Mouse (Mus musculus) MEL (cell line): ENCODE results near the gene Cnst. TPM values are rescaled to one million over a fixed set of nuclear protein-coding genes. Genes with fewer than 3 reads are reported as not detected.

Source experiments
- DNase-seq: peaks from one replicate; pipeline ENCODE4 v3.0.0; 2011; ENCODE audit warnings: low read depth, low spot score
- H3K27ac ChIP-seq: 2 replicates; pipeline ENCODE4 v1.5.1; 2012; ENCODE audit warnings: low read depth, mild to moderate bottlenecking, control low read depth, low read length, moderate library complexity; ENCODE audit not compliant: control insufficient read depth
- H3K27me3 ChIP-seq, 2 experiments: fragments of 150-350 bp in 1 of 2; sonication (generic) in 1 of 2; 2 replicates each; pipeline ENCODE4 v1.6.1; 2012; ENCODE audit warnings: low read length in 2 of 2, mild to moderate bottlenecking in 2 of 2, improper control_type of control experiment in 1 of 2, moderate library complexity in 1 of 2; ENCODE audit not compliant: insufficient read depth in 2 of 2, control insufficient read depth in 1 of 2
- H3K36me3 ChIP-seq, 2 experiments: 2 replicates each; pipeline ENCODE4 v1.6.1; 2012 to 2014; ENCODE audit warnings: low read length in 2 of 2, improper control_type of control experiment in 1 of 2, inconsistent platforms in 1 of 2, mild to moderate bottlenecking in 1 of 2; ENCODE audit not compliant: insufficient read depth in 2 of 2, control insufficient read depth in 1 of 2
- H3K4me1 ChIP-seq, 2 experiments: fragments of 150-350 bp in 1 of 2; sonication (generic) in 1 of 2; 2 replicates each; pipeline ENCODE4 v1.6.1; 2012; ENCODE audit warnings: low read length in 2 of 2, improper control_type of control experiment in 1 of 2, mild to moderate bottlenecking in 1 of 2; ENCODE audit not compliant: insufficient read depth in 2 of 2, control insufficient read depth in 1 of 2
- H3K4me3 ChIP-seq, 2 experiments: fragments of 150-350 bp in 1 of 2; sonication (generic) in 1 of 2; 2 replicates each; pipeline ENCODE4 v1.5.1; 2012; ENCODE audit warnings: low read depth in 2 of 2, low read length in 2 of 2, mild to moderate bottlenecking in 2 of 2, moderate library complexity in 2 of 2, control low read depth in 1 of 2, improper control_type of control experiment in 1 of 2; ENCODE audit not compliant: control insufficient read depth in 1 of 2, insufficient read depth in 1 of 2
- H3K79me2 ChIP-seq: 2 replicates; pipeline ENCODE4 v1.6.1; 2012; ENCODE audit warnings: mild to moderate bottlenecking, low read length, moderate library complexity; ENCODE audit not compliant: control insufficient read depth, poor library complexity, insufficient read depth
- H3K9ac ChIP-seq: 2 replicates; pipeline ENCODE4 v1.6.1; 2012; ENCODE audit warnings: low read depth, mild to moderate bottlenecking, control low read depth, low read length, moderate library complexity; ENCODE audit not compliant: control insufficient read depth, poor library complexity, severe bottlenecking
- H3K9me3 ChIP-seq: fragments of 150-350 bp; sonication (generic); replicated peaks from 2 replicates; pipeline ENCODE4 v1.6.1; 2012; ENCODE audit warnings: mild to moderate bottlenecking, low read length, improper control_type of control experiment, moderate library complexity; ENCODE audit not compliant: insufficient read depth
- CHD1 ChIP-seq: IDR thresholded peaks from 2 replicates; pipeline ENCODE4 v1.6.1; 2012; ENCODE audit warnings: low read depth, mild to moderate bottlenecking, inconsistent platforms, low read length, improper control_type of control experiment
- CHD2 ChIP-seq: IDR thresholded peaks from 2 replicates; pipeline ENCODE4 v1.6.1; 2011; ENCODE audit warnings: low read length, improper control_type of control experiment
- CTCF ChIP-seq, 3 experiments: IDR thresholded peaks in 2 of 3; conservative IDR thresholded peaks in 1 of 3; 2 replicates each; pipeline ENCODE4 v1.5.1; 2011 to 2012; ENCODE audit warnings: low read length in 3 of 3, low read depth in 2 of 3, mild to moderate bottlenecking in 2 of 3, improper control_type of control experiment in 1 of 3, inconsistent platforms in 1 of 3, mixed read lengths in 1 of 3, moderate library complexity in 1 of 3; ENCODE audit not compliant: control insufficient read depth in 1 of 3, insufficient read depth in 1 of 3, poor library complexity in 1 of 3, severe bottlenecking in 1 of 3
- E2F4 ChIP-seq: IDR thresholded peaks from 2 replicates; pipeline ENCODE4 v1.6.1; 2011; ENCODE audit warnings: low read depth, low read length, improper control_type of control experiment, borderline replicate concordance
- ELF1 ChIP-seq: IDR thresholded peaks from 2 replicates; pipeline ENCODE4 v1.6.1; 2014; ENCODE audit warnings: low read depth, mild to moderate bottlenecking, inconsistent platforms, low read length, improper control_type of control experiment, moderate library complexity
- EP300 ChIP-seq, 2 experiments: IDR thresholded peaks; 2 replicates each; pipeline ENCODE4 v1.6.1; 2011; ENCODE audit warnings: improper control_type of control experiment in 2 of 2, low read length in 2 of 2, low read depth in 1 of 2, mild to moderate bottlenecking in 1 of 2
- ETS1 ChIP-seq: IDR thresholded peaks from 2 replicates; pipeline ENCODE4 v1.6.1; 2012; ENCODE audit warnings: low read depth, mild to moderate bottlenecking, inconsistent platforms, low read length, improper control_type of control experiment, moderate library complexity
- GABPA ChIP-seq: IDR thresholded peaks from 2 replicates; pipeline ENCODE4 v1.6.1; 2012; ENCODE audit warnings: low read depth, mild to moderate bottlenecking, inconsistent platforms, low read length, improper control_type of control experiment, moderate library complexity
- GATA1 ChIP-seq: IDR thresholded peaks from 2 replicates; pipeline ENCODE4 v1.6.1; 2011; ENCODE audit warnings: low read depth, low read length, improper control_type of control experiment
- HCFC1 ChIP-seq: IDR thresholded peaks from 2 replicates; pipeline ENCODE4 v1.6.1; 2012; ENCODE audit warnings: low read depth, mild to moderate bottlenecking, inconsistent platforms, low read length, improper control_type of control experiment, moderate library complexity
- JUND ChIP-seq: IDR thresholded peaks from 2 replicates; pipeline ENCODE4 v1.6.1; 2011; ENCODE audit warnings: low read depth, mild to moderate bottlenecking, improper control_type of control experiment, low read length
- KAT2A ChIP-seq: conservative IDR thresholded peaks from 2 replicates; pipeline ENCODE4 v1.6.1; 2012; ENCODE audit warnings: low read depth, low read length, improper control_type of control experiment, inconsistent platforms
- MAFK ChIP-seq: IDR thresholded peaks from 2 replicates; pipeline ENCODE4 v1.6.1; 2011; ENCODE audit warnings: low read depth, mild to moderate bottlenecking, low read length, improper control_type of control experiment, borderline replicate concordance
- MAX ChIP-seq: IDR thresholded peaks from 2 replicates; pipeline ENCODE4 v1.6.1; 2011; ENCODE audit warnings: low read length, improper control_type of control experiment
- MAZ ChIP-seq: IDR thresholded peaks from 2 replicates; pipeline ENCODE4 v1.6.1; 2012; ENCODE audit warnings: low read depth, mild to moderate bottlenecking, inconsistent platforms, low read length, improper control_type of control experiment
- MXI1 ChIP-seq: IDR thresholded peaks from 2 replicates; pipeline ENCODE4 v1.6.1; 2011; ENCODE audit warnings: mild to moderate bottlenecking, low read depth, low read length, improper control_type of control experiment
- MYB ChIP-seq: IDR thresholded peaks from 2 replicates; pipeline ENCODE4 v1.6.1; 2011; ENCODE audit warnings: mild to moderate bottlenecking, low read depth, low read length, improper control_type of control experiment
- MYC ChIP-seq: IDR thresholded peaks from 2 replicates; pipeline ENCODE4 v1.6.1; 2011; ENCODE audit warnings: low read depth, mild to moderate bottlenecking, low read length, improper control_type of control experiment, moderate library complexity
- NELFE ChIP-seq: IDR thresholded peaks from 2 replicates; pipeline ENCODE4 v1.6.1; 2011; ENCODE audit warnings: low read depth, low read length, improper control_type of control experiment
- NRF1 ChIP-seq: IDR thresholded peaks from 2 replicates; pipeline ENCODE4 v1.6.1; 2014; ENCODE audit warnings: low read depth, mild to moderate bottlenecking, inconsistent platforms, low read length, improper control_type of control experiment, moderate library complexity; ENCODE audit not compliant: poor library complexity, insufficient read depth, severe bottlenecking
- POLR2A ChIP-seq, 2 experiments: IDR thresholded peaks; 2 replicates each; pipeline ENCODE4 v1.6.1; 2011 to 2012; ENCODE audit warnings: low read length in 2 of 2, mild to moderate bottlenecking in 2 of 2, control low read depth in 1 of 2, improper control_type of control experiment in 1 of 2, low read depth in 1 of 2, moderate library complexity in 1 of 2; ENCODE audit not compliant: control insufficient read depth in 1 of 2, insufficient read depth in 1 of 2, poor library complexity in 1 of 2
- POLR2AphosphoS5 ChIP-seq: IDR thresholded peaks from 2 replicates; pipeline ENCODE4 v1.6.1; 2012; ENCODE audit warnings: low read depth, borderline replicate concordance, mild to moderate bottlenecking, inconsistent platforms, low read length, moderate library complexity, mixed read lengths
- RAD21 ChIP-seq: IDR thresholded peaks from 2 replicates; pipeline ENCODE4 v1.6.1; 2011; ENCODE audit warnings: mild to moderate bottlenecking, low read depth, low read length, improper control_type of control experiment
- RCOR1 ChIP-seq: IDR thresholded peaks from 2 replicates; pipeline ENCODE4 v1.6.1; 2012; ENCODE audit warnings: low read depth, mild to moderate bottlenecking, inconsistent platforms, low read length, improper control_type of control experiment
- SIN3A ChIP-seq: IDR thresholded peaks from 2 replicates; pipeline ENCODE4 v1.6.1; 2012; ENCODE audit warnings: low read length, improper control_type of control experiment, inconsistent platforms
- SMC3 ChIP-seq: IDR thresholded peaks from 2 replicates; pipeline ENCODE4 v1.6.1; 2011; ENCODE audit warnings: low read depth, low read length, improper control_type of control experiment
- TAL1 ChIP-seq: IDR thresholded peaks from 2 replicates; pipeline ENCODE4 v1.6.1; 2012; ENCODE audit warnings: mild to moderate bottlenecking, inconsistent platforms, low read length, moderate library complexity, mixed read lengths
- TBP ChIP-seq: IDR thresholded peaks from 2 replicates; pipeline ENCODE4 v1.8.0; 2011; ENCODE audit warnings: low read depth, low read length, improper control_type of control experiment
- TCF12 ChIP-seq: IDR thresholded peaks from 2 replicates; pipeline ENCODE4 v1.6.1; 2014; ENCODE audit warnings: low read depth, mild to moderate bottlenecking, inconsistent platforms, low read length, improper control_type of control experiment, moderate library complexity
- UBTF ChIP-seq: IDR thresholded peaks from 2 replicates; pipeline ENCODE4 v1.6.1; 2012; ENCODE audit warnings: low read depth, mild to moderate bottlenecking, inconsistent platforms, low read length, improper control_type of control experiment, moderate library complexity, borderline replicate concordance; ENCODE audit not compliant: insufficient read depth
- USF1 ChIP-seq: IDR thresholded peaks from 2 replicates; pipeline ENCODE4 v1.6.1; 2014; ENCODE audit warnings: low read depth, mild to moderate bottlenecking, inconsistent platforms, low read length, improper control_type of control experiment, moderate library complexity
- USF2 ChIP-seq, 2 experiments: IDR thresholded peaks; 2 replicates each; pipeline ENCODE4 v1.6.1; 2011 to 2012; ENCODE audit warnings: improper control_type of control experiment in 2 of 2, low read length in 2 of 2, borderline replicate concordance in 1 of 2, inconsistent platforms in 1 of 2, low read depth in 1 of 2, mild to moderate bottlenecking in 1 of 2; ENCODE audit not compliant: insufficient read depth in 1 of 2
- ZC3H11A ChIP-seq: IDR thresholded peaks from 2 replicates; pipeline ENCODE4 v1.6.1; 2012; ENCODE audit warnings: low read depth, mild to moderate bottlenecking, inconsistent platforms, low read length, improper control_type of control experiment
- ZKSCAN1 ChIP-seq: IDR thresholded peaks from 2 replicates; pipeline ENCODE4 v1.6.1; 2012; ENCODE audit warnings: low read depth, mild to moderate bottlenecking, inconsistent platforms, low read length, improper control_type of control experiment, moderate library complexity
- ZMIZ1 ChIP-seq: IDR thresholded peaks from 2 replicates; pipeline ENCODE4 v1.6.1; 2012; ENCODE audit warnings: low read depth, mild to moderate bottlenecking, inconsistent platforms, low read length, improper control_type of control experiment, moderate library complexity
- ZNF384 ChIP-seq: IDR thresholded peaks from 2 replicates; pipeline ENCODE4 v1.6.1; 2012; ENCODE audit warnings: low read depth, mild to moderate bottlenecking, inconsistent platforms, low read length, improper control_type of control experiment
- polyA plus RNA-seq, 2 experiments: library from polyadenylated mRNA; stranded (reverse) in 1 of 2; unstranded in 1 of 2; fragments of >175 nt in 1 of 2; fragments of >200 nt in 1 of 2; gene quantifications; 2 replicates each; pipeline versions ENCODE4 v1.2.1 to v1.2.4; 2012; ENCODE audit warnings: low replicate concordance in 2 of 2, low read depth in 1 of 2; ENCODE audit not compliant: insufficient read length in 2 of 2, insufficient read depth in 1 of 2, missing spikeins in 1 of 2
- total RNA-seq: library from RNA; depleted of rRNA; stranded (reverse); fragments of 300-350 nt; gene quantifications from 2 replicates; pipeline ENCODE4 v1.2.3, GENCODE M21; 2012

The Cnst gene
- total and polyA plus RNA-seq, 3 experiments, result 10.4 to 12.1 TPM; not detected in 1

DNA sequence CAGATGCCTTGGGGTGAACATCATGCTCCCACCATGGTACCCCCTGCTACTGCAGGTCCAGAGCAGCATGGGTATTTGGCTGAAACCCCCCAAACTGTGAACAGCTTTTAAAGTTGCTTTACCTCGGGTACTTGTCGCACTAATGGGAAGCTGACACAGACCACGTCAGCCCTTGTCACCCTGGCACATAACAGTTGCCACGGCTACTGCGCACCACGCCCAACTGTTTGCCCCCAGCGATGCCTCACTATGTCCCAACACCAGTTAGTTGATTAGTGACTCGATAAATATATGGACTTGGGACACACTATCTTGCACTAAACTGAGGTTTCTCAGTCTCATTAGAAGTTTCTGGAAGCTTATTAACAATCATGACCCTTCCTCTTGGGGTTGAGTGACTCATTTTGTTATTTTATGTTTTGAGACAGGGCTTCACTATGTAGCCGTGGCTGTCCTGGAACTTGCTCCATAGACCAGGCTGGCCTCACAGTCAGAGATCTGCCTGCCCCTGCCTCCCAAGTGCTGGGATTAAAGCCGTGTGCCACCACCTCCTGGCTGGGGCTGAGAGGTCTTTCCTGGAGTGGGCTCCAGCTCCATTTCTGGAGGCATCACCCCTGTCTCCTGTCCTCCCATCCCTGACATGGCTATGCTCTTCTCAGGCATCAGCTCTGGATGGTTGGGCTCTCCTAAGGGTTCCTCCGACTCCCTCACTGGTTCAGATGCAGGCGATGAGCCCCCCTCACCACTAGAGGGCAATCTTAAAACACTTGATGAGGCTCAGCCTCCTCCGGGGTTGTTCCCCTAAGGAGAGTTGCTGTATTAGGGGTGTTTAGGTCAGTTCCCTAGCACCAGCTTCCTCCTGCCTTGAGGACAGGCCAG, 99.2 kb downstream of the Cnst start:
- DNase-seq, result peak; percentile 92
- Histone ChIP-seq H3K9ac (peak overlapping the region; percentile 66), H3K79me2 (no peaks in the 10 kb centered on the region), H3K27ac (no peak overlapping the region), H3K9me3 (no peaks in the 10 kb centered on the region), H3K27me3 (no peaks in the 10 kb centered on the region), H3K36me3 (no peaks in the 10 kb centered on the region; a peak in 1 of 4 replicates), H3K4me3 (peak overlapping the region; percentile 50 to 60), H3K4me1 (peaks cover 0 to 21% of the 10 kb centered on the region in 2 experiments; a peak in 2 of 4 replicates)
- TF ChIP-seq USF1 (no peak), USF2 (IDR thresholded peaks at IDR 0.05; ENCODE audit: borderline replicate concordance in 1 of 2, insufficient read depth in 1 of 2, low read depth in 1 of 2, low read length in 2 of 2) (no peak), MXI1 (peak; percentile 27; the same call in 1 of the 2 replicates), CHD2 (no peak), CTCF (IDR thresholded peaks at IDR 0.05 in 2 of 3, conservative IDR thresholded peaks at IDR 0.05 in 1 of 3; ENCODE audit: control insufficient read depth in 1 of 3, insufficient read depth in 1 of 3, low read depth in 2 of 3, low read length in 3 of 3, poor library complexity in 1 of 3, severe bottlenecking in 1 of 3) (peak; percentile 88 to 96 (median 94)), UBTF (no peak), GATA1 (no peak), MYC (0 out of 2 replicates have a peak, but pooled peaks have one; percentile 30), MAX (no peak), ZMIZ1 (no peak), ZC3H11A (peak; percentile 77), JUND (no peak), ETS1 (no peak), CHD1 (no peak), MAFK (no peak), POLR2A (IDR thresholded peaks at IDR 0.05; ENCODE audit: control insufficient read depth in 1 of 2, insufficient read depth in 1 of 2, low read depth in 1 of 2, low read length in 2 of 2, poor library complexity in 1 of 2) (peak in 1 of 2 experiments; percentile 41; a peak in 1 of 4 replicates), TBP (0 out of 2 replicates have a peak, but pooled peaks have one; percentile 41), EP300 (IDR thresholded peaks at IDR 0.05; ENCODE audit: low read depth in 1 of 2, low read length in 2 of 2) (no peak), TAL1 (no peak), RAD21 (peak; percentile 90), TCF12 (no peak), SMC3 (peak; percentile 86), MAZ (no peak; the same call in 1 of the 2 replicates), NELFE (no peak), MYB (no peak), KAT2A (no peak), ZNF384 (peak; percentile 9), GABPA (no peak), ELF1 (no peak), SIN3A (peak; percentile 40; the same call in 1 of the 2 replicates), ZKSCAN1 (no peak), NRF1 (no peak), HCFC1 (0 out of 2 replicates have a peak, but pooled peaks have one; percentile 41), POLR2AphosphoS5 (no peak), E2F4 (no peak), RCOR1 (no peak)
